Mouse (Mus musculus): ENCODE results near the gene Sesn1.
A peak's percentile ranks its signal among the peaks of the same experiment; 100 is the strongest.
"Not testable (repeated sequence)": the region's sequence is repeated elsewhere in the genome, so short reads cannot be mapped to it uniquely, and the experiment has no call there.

Sesn1 gene

GRCm38 (mm10) chr10:41809771-41810563 is at the start of gene Sesn1, which contains the start of gene Cep57l1:
TSS of gene Sesn1 (plus strand) at chr10:41809935.
TSS of gene Cep57l1 (minus strand) at chr10:41809871.
- peak; percentile 95 for DNase-seq (ENCODE audit: low spot score)

GRCm38 (mm10) chr10:41760866-41761265 is 48.9 kb upstream of the Sesn1 start:
- DNase-seq (ENCODE audit: low spot score) = peak; percentile 9

- DNase-seq (ENCODE audit: low spot score) = no peak
Measured at GRCm38 (mm10) chr10:41763741-41764385, 45.9 kb upstream of the Sesn1 start.

- DNase-seq (ENCODE audit: low spot score) = no peak
Measured at GRCm38 (mm10) chr10:41765586-41765985, 44.1 kb upstream of the Sesn1 start.

- peak; percentile 27 for DNase-seq (ENCODE audit: low spot score)
Measured at GRCm38 (mm10) chr10:41766280-41766679, 43.5 kb upstream of the Sesn1 start.

GRCm38 (mm10) chr10:41767254-41767653 is 42.5 kb upstream of the Sesn1 start:
- DNase-seq (ENCODE audit: low spot score) = no peak

GRCm38 (mm10) chr10:41792375-41792774 is 17.4 kb upstream of the Sesn1 start:
- DNase-seq (ENCODE audit: low spot score) = no peak

- no peak for DNase-seq (ENCODE audit: low spot score)
Measured at GRCm38 (mm10) chr10:41797253-41797652, 12.5 kb upstream of the Sesn1 start.

- no peak for DNase-seq (ENCODE audit: low spot score)
Measured at GRCm38 (mm10) chr10:41803467-41803866, 6.3 kb upstream of the Sesn1 start.

- DNase-seq (ENCODE audit: low spot score) = no peak
Measured at GRCm38 (mm10) chr10:41804711-41805110, 5.0 kb upstream of the Sesn1 start.

- DNase-seq (ENCODE audit: low spot score) = no peak
Measured at GRCm38 (mm10) chr10:41805729-41806355, 3.9 kb upstream of the Sesn1 start.

GRCm38 (mm10) chr10:41809080-41809770 is 510 bp upstream of the Sesn1 start:
- peak; percentile 97 for DNase-seq (ENCODE audit: low spot score)

- DNase-seq (ENCODE audit: low spot score) = peak; percentile 42
Measured at GRCm38 (mm10) chr10:41810564-41811455, 1.1 kb downstream of the Sesn1 start.

GRCm38 (mm10) chr10:41812566-41812965 is 2.8 kb downstream of the Sesn1 start:
- DNase-seq (ENCODE audit: low spot score) = no peak

GRCm38 (mm10) chr10:41814305-41814853 is 4.6 kb downstream of the Sesn1 start:
- DNase-seq (ENCODE audit: low spot score) = no peak

- no peak for DNase-seq (ENCODE audit: low spot score)
Measured at GRCm38 (mm10) chr10:41816516-41816915, 6.8 kb downstream of the Sesn1 start.

GRCm38 (mm10) chr10:41818036-41818732 is 8.4 kb downstream of the Sesn1 start:
- DNase-seq (ENCODE audit: low spot score) = no peak

- DNase-seq (ENCODE audit: low spot score) = not testable (repeated sequence)
Measured at GRCm38 (mm10) chr10:41818733-41819070, 9.0 kb downstream of the Sesn1 start.

GRCm38 (mm10) chr10:41819307-41819706 is 9.6 kb downstream of the Sesn1 start:
- DNase-seq (ENCODE audit: low spot score) = no peak

- DNase-seq (ENCODE audit: low spot score) = no peak
Measured at GRCm38 (mm10) chr10:41820401-41820800, 10.7 kb downstream of the Sesn1 start.

Data from embryo, embryonic 10.5 days (tissue).